Mouse (Mus musculus): ENCODE data around the gene Olfr875.

DNA sequence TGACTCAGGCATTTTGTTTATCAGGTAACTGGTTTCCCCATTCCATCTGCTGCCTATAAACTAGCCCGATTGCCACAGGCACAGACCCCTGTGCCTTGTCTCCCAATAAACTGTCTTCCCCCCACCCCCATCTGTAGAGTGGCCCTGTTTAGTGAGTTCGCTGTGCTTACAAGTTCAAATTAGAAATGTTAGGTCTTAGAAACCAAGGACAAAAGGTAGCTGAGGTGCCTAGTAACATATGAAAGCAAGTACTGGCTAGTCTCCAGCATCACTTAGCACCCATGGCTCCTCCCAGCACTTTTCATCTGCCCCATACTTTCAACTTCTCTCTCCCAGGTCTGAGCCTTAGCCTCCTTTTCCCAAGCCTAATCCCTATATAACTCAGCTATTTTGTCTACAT is 9.9 kb upstream of the Olfr875 start:
- TF ChIP-seq CTCF (IDR thresholded peaks at IDR 0.05; ENCODE audit: borderline replicate concordance, extremely low read depth, insufficient read depth, insufficient read length): no peak
- no peak for TF ChIP-seq POLR2A (IDR thresholded peaks at IDR 0.05; ENCODE audit: borderline replicate concordance, extremely low read depth, insufficient read depth, insufficient read length, poor library complexity, severe bottlenecking)
